Mouse (Mus musculus) layer of hippocampus, postnatal 25 days (tissue): ENCODE measurements around the gene Gm43191. TPM values are rescaled to one million over a fixed set of nuclear protein-coding genes. Genes with fewer than 3 reads are reported as not detected.
A peak's percentile ranks its signal among the peaks of the same experiment; 100 is the strongest.
"Not testable (repeated sequence)": the region's sequence is repeated elsewhere in the genome, so short reads cannot be mapped to it uniquely, and the experiment has no call there.

Experiments used
- DNase-seq, 2 experiments: peaks; one replicate each; pipeline ENCODE4 v3.0.0; 2022; ENCODE audit warnings: mixed read lengths in 2 of 2, low spot score in 1 of 2; ENCODE audit errors: extremely low spot score in 1 of 2
- total RNA-seq, 2 experiments: library from RNA; stranded (reverse); gene quantifications; 2 replicates each; pipeline ENCODE4 v1.2.3; 2021

Gm43191 gene
- total RNA-seq, result not detected

- DNase-seq, result no peak
Measured at GRCm38 (mm10) chr3:116681160-116681559, at the start of gene Gm43191. Gene Gm43191, minus strand, starts transcription at chr3:116681260.

GRCm38 (mm10) chr3:116729483-116730174, 48.6 kb upstream of the Gm43191 start:
- no peak for DNase-seq

- no peak for DNase-seq
Measured at GRCm38 (mm10) chr3:116726807-116727206, 45.7 kb upstream of the Gm43191 start.

DNA sequence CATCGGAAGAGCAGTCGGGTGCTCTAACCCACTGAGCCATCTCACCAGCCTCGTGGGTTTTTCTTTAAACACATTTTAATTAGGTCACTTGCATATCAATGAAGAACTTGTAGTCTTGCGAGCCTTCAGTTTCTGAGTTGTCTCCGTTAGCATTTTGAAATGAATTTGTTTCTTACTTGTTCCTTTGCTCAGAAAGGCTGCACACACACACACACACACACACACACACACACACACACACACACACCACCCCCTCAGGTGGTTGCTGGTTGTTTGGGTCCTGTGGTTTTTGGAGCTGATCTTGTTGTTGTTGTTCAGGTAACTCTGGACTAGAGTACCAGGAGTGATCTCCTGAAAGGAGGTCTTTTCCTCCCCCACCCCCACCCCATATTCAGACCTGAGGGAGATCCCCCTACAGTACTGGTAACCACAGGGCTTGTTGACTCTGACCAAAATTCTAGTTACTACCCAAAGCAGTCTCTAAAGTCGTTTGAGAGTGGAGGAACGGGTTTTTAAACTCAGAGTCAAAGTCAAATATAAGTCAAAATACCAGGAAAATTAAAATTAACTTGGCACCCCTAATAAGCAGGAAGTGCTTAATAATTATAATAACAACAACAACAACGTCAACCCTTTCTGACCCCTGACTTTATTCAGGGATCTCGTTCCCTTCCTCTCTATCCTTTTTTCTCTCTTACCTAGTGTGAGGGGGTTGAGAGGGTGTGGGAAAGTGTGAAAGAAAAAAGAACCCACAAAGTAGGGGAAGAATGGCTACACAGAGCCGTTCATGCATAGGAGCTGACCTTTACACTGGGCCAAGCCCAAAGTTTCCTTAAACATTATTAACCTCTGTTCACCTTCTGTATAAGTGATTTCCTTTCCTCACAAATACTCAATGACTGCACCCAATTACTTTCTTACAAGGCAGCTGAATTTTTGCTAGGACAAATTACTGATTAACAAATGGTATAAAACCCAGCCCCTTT, 42.7 kb upstream of the Gm43191 start:
- no peak for DNase-seq

DNA sequence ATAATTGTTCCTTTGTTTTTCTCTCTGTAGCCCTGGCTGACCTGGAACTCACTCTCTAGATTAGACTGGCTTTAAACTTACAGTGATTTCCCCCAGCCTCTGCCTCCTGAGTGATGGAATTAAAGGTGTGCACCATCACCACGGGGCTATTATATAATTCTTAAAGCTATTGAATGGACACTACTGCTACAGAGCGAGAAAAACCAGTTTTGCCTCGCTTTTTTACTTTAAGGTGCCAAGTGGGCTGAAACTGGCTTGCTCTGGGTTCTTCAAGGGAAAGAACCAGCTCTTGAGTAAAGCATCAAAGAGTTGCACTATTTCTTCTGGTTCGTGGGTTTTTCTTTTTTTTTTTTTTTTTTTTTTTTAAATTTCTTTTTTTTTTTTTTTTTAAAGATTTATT, 41.9 kb upstream of the Gm43191 start:
- no peak for DNase-seq

GRCm38 (mm10) chr3:116718951-116719350, 37.9 kb upstream of the Gm43191 start:
- no peak for DNase-seq

GRCm38 (mm10) chr3:116713031-116713430, 32.0 kb upstream of the Gm43191 start:
- no peak for DNase-seq

- DNase-seq, result peak in 1 of 2 experiments; percentile 18
Measured at GRCm38 (mm10) chr3:116712436-116712881, 31.4 kb upstream of the Gm43191 start, which contains the start of gene Slc35a3. Gene Slc35a3, minus strand, starts transcription at chr3:116712831.

DNA sequence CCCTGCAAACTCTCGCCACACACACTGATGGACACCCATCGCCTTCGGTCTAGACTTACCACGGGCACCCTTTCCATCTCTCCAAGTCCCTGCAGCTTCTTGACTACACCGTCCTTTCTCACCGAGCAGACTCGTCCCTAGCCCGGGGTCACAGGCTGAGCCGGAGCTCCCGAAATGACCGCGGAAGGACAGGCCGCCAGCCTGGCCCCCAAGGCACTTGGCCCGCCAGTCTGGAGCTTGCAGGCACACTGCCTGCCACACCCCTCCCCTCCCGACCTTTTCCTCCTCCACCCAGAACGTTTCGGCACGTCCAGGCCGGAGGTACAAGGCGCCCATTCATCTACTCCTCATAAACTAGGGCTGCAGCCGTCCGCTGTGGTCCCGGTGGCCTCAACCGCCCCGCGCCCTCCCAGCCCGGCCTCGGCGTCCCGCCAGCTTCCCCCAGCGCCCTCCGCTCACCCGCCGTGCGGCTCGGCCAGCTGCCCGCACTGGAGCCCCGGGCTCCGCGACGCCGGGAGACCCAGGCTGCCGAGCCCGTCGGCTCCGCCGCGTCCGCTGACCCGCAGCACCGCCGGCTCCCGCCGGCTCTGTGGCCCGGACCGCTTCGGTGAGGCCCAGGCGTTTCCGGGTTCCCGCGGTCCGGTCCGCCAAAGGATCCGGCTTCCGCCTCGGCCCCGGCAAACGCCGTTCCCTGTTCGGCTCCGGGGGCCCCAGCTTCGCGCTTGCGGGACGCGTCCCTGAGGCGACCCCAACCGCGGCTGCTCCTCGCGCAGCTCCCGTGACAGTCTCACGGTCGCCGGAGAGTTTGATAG, 30.8 kb upstream of the Gm43191 start:
- peak; percentile 79 to 82 for DNase-seq

DNA sequence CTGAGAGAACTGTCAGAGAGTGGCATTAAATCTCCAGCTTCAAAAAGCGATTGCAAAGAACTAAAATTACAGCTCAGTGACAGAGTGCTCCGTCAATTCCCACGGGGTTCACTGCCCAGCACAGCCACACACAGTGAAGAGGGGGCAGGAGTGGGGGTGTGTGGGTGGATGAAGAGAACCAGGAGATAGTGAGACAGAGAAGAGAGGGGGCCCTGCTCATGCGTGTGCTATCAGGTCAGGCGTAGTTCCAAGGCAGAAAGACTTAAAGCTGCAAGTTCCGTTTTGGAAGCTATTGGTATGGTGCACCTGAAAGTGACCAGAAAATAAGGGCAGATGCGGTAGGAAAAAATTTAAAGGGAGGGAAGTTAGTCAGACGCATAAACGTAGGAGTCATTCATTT, 29.9 kb upstream of the Gm43191 start:
- no peak for DNase-seq

GRCm38 (mm10) chr3:116705637-116706204, 24.7 kb upstream of the Gm43191 start:
- no peak for DNase-seq

GRCm38 (mm10) chr3:116703835-116704234, 22.8 kb upstream of the Gm43191 start:
- no peak for DNase-seq

- DNase-seq, result no peak
Measured at GRCm38 (mm10) chr3:116702647-116703272, 21.7 kb upstream of the Gm43191 start.

DNA sequence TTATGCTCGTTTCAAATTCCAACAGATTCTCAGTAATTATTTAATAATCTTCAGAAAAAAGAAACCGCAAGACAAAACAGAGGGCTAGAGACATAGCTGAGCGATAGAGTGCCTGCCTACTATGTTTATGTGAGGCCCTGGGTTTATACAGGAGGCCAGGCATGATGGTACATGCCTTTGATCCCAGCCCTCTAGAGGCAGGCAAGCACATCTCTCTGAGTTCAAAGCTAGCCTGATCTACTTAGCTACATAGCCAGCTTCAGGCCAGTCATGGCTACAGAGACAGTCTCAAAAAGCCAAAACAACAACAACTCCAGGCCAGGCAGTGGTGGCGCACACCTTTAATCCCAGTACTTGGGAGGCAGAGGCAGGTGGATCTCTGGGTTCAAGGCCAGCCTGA, 20.5 kb upstream of the Gm43191 start:
- no peak for DNase-seq

- no peak for DNase-seq
Measured at GRCm38 (mm10) chr3:116698786-116699185, 17.7 kb upstream of the Gm43191 start.

DNA sequence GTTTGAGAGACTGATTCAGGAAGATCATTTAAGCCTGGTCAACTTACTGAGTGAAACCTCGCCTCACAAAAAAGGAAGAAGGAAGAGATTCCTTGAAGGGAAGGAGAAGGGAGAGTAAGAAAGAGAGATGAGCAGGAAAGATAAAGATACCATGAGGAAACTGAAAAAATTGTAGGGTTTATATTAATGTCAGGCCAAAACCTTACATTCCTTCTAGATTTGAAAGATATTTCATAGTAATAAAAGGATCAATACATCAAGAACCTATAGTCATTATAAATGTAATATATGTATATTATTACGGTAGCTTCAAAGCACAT, 14.6 kb upstream of the Gm43191 start:
- DNase-seq, result no peak

DNA sequence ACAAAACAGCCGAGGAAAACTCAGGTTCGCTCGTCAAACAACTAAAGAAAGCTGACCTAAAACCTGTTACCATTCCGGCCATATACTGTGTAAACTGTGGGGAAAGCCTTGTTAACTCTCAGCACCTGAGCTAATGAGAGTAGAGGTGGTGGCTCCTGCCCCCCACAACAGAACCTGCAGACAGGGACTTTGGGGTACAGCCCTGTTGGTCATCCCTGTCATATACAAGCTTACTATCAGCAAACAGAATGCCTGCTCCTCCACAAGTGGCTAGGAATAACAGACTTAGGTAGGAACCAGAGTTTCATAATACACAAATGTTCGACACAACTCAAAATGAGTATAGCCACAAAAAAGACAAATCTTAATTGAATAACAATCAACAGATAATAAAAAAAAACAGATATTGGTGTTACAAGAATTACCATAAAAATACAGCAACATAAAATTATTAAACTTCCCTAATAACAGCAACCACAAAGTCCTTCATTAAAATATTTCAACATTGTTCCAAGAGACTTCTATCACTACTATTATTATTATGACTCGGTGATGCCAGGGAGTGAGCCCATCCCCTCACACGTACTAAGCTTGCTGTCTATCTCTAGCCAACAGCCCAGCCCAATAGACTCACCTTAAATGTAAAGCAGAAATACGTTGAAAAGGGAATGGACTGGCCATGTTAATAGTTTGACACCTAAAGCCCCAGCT, 14.1 kb upstream of the Gm43191 start:
- no peak for DNase-seq

GRCm38 (mm10) chr3:116694312-116694711, 13.3 kb upstream of the Gm43191 start:
- DNase-seq, result no peak

DNA sequence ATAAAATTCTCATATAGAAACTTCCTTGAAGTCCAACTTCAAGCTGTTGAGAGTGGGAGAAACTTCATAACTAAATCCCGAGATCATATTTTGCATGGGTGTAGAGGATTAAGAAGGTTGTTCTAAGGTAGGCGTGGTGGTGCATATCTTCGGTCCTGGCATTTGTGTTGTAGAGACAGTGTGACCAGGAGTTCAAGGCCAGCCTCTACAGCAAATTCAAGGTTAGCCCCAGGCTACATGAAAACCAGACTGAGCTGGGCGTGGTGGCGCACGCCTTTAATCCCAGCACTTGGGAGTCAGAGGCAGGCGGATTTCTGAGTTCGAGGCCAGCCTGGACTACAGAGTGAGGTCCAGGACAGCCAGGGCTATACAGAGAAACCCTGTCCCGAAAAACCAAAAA, 16.8 kb downstream of the Gm43191 start:
- not testable (repeated sequence) for DNase-seq
